Mouse (Mus musculus) liver, embryonic 16.5 days (tissue): ENCODE results near the gene Fam110a. TPM values are rescaled to one million over a fixed set of nuclear protein-coding genes. Genes with fewer than 3 reads are reported as not detected.

ENCODE experiments used
- ATAC-seq: fragments of 200-750 bp; cut with Nextera tagmentation; 2 replicates; pipeline ENCODE4 v1.8.0; 2017; ENCODE audit warnings: low read depth, mild to moderate bottlenecking, moderate number of reproducible peaks, moderate library complexity
- H3K27ac ChIP-seq: fragments of 300-500 bp; sonication (generic); 2 replicates; pipeline ENCODE4 v1.5.1; 2014; ENCODE audit warnings: mild to moderate bottlenecking, low read length
- H3K27me3 ChIP-seq: fragments of 300-500 bp; sonication (generic); 2 replicates; pipeline ENCODE4 v1.6.1; 2014; ENCODE audit warnings: low read depth, low read length, mixed read lengths; ENCODE audit not compliant: control insufficient read depth, insufficient read depth
- H3K36me3 ChIP-seq: fragments of 300-500 bp; sonication (generic); 2 replicates; pipeline ENCODE4 v1.6.1; 2014; ENCODE audit warnings: mild to moderate bottlenecking; ENCODE audit not compliant: control insufficient read depth, insufficient read depth
- H3K4me1 ChIP-seq: fragments of 300-500 bp; sonication (generic); 2 replicates; pipeline ENCODE4 v1.6.1; 2014; ENCODE audit warnings: low read depth, low read length, mixed read lengths; ENCODE audit not compliant: control insufficient read depth
- H3K4me2 ChIP-seq: fragments of 300-500 bp; sonication (generic); 2 replicates; pipeline ENCODE4 v1.6.1; 2014; ENCODE audit warnings: low read depth, low read length, mixed read lengths
- H3K4me3 ChIP-seq: fragments of 300-500 bp; sonication (generic); 2 replicates; pipeline ENCODE4 v1.5.1; 2014; ENCODE audit warnings: low read depth, mild to moderate bottlenecking, low read length
- H3K9ac ChIP-seq: fragments of 300-500 bp; sonication (generic); 2 replicates; pipeline ENCODE4 v1.6.1; 2014; ENCODE audit warnings: low read depth, low read length
- H3K9me3 ChIP-seq: fragments of 300-500 bp; sonication (generic); replicated peaks from 2 replicates; pipeline ENCODE4 v1.6.1; 2016; ENCODE audit warnings: low read length; ENCODE audit not compliant: control insufficient read depth
- WGBS: fragments of 180-500 bp; shearing (Covaris S2); extraction: QIAGEN DNeasy Blood & Tissue Kit; methylation state at CpG from one replicate; pipeline ENCODE4 v1.1.7; 2014; ENCODE audit not compliant: insufficient replicate concordance; 5-methylcytosine and 5-hydroxymethylcytosine counted together
- polyA plus RNA-seq: library from polyadenylated mRNA; unstranded; fragments of >200 nt; fragmentation: Nextera tagmentation; extraction: Ambion mirVana; gene quantifications from 2 replicates; pipeline ENCODE4 v1.2.1, GENCODE M21; 2015

Gene Fam110a
- polyA plus RNA-seq, 1 experiment from 2014 or later: 9.6 TPM

- Histone ChIP-seq H3K36me3 (no peaks in the 10 kb centered on the region), H3K27ac (0 out of 2 replicates have a peak overlapping the region, but pooled peaks have one; percentile 19), H3K4me3 (no peak overlapping the region), H3K9me3 (no peaks in the 10 kb centered on the region), H3K27me3 (no peaks in the 10 kb centered on the region), H3K4me1 (peaks cover 15% of the 10 kb centered on the region), H3K9ac (no peak overlapping the region), H3K4me2 (no peak overlapping the region)
- ATAC-seq: peak; percentile 76
- 46% methylated on average over 5 of the region's 5 CpGs for WGBS
Observed at GRCm38 (mm10) chr2:151959274-151959673, 20.7 kb downstream of the Fam110a start.

- H3K27me3 ChIP-seq: no peaks in the 10 kb centered on the region
- no peak overlapping the region for H3K9ac ChIP-seq
- H3K9me3 ChIP-seq: no peaks in the 10 kb centered on the region
- WGBS: 48% methylated on average over 4 of the region's 4 CpGs
- no peak overlapping the region for H3K27ac ChIP-seq
- H3K4me3 ChIP-seq: no peak overlapping the region
- ATAC-seq: no peak
- no peaks in the 10 kb centered on the region for H3K36me3 ChIP-seq
- H3K4me1 ChIP-seq: peaks cover 10% of the 10 kb centered on the region
- H3K4me2 ChIP-seq: no peak overlapping the region
Observed at GRCm38 (mm10) chr2:151956500-151957137, 23.4 kb downstream of the Fam110a start.

- no peak overlapping the region for H3K4me3 ChIP-seq
- no peaks in the 10 kb centered on the region for H3K9me3 ChIP-seq
- H3K27ac ChIP-seq: no peak overlapping the region
- no peak overlapping the region for H3K9ac ChIP-seq
- H3K36me3 ChIP-seq: no peaks in the 10 kb centered on the region
- H3K4me2 ChIP-seq: no peak overlapping the region
- 74% methylated on average over 8 of the region's 8 CpGs for WGBS
- ATAC-seq: no peak
- H3K27me3 ChIP-seq: no peaks in the 10 kb centered on the region
- peaks cover 5% of the 10 kb centered on the region for H3K4me1 ChIP-seq
Observed at GRCm38 (mm10) chr2:151953665-151954064, 26.4 kb downstream of the Fam110a start.

GRCm38 (mm10) chr2:151949082-151949774, 30.8 kb downstream of the Fam110a start:
- 45% methylated on average over 2 of the region's 2 CpGs for WGBS
- ATAC-seq: no peak
- H3K4me2 ChIP-seq: no peak overlapping the region

GRCm38 (mm10) chr2:151948311-151948710, 31.7 kb downstream of the Fam110a start:
- no peaks in the 10 kb centered on the region for H3K36me3 ChIP-seq
- H3K27me3 ChIP-seq: no peaks in the 10 kb centered on the region
- 66% methylated on average over 7 of the region's 7 CpGs for WGBS
- no peak overlapping the region for H3K9ac ChIP-seq
- no peaks in the 10 kb centered on the region for H3K9me3 ChIP-seq
- ATAC-seq: no peak
- H3K4me2 ChIP-seq: no peak overlapping the region
- H3K4me3 ChIP-seq: no peak overlapping the region
- no peaks in the 10 kb centered on the region for H3K4me1 ChIP-seq
- H3K27ac ChIP-seq: no peak overlapping the region

More at GRCm38 (mm10) chr2:151949082-151949774, 30.8 kb downstream of the Fam110a start:
- Histone ChIP-seq H3K4me1 (no peaks in the 10 kb centered on the region), H3K9me3 (no peaks in the 10 kb centered on the region), H3K27ac (no peak overlapping the region), H3K36me3 (no peaks in the 10 kb centered on the region), H3K27me3 (no peaks in the 10 kb centered on the region), H3K4me3 (no peak overlapping the region), H3K9ac (no peak overlapping the region)

GRCm38 (mm10) chr2:151947617-151948016, 32.4 kb downstream of the Fam110a start:
- H3K4me3 ChIP-seq: no peak overlapping the region
- H3K27me3 ChIP-seq: no peaks in the 10 kb centered on the region
- H3K9me3 ChIP-seq: no peaks in the 10 kb centered on the region
- no peaks in the 10 kb centered on the region for H3K36me3 ChIP-seq
- H3K9ac ChIP-seq: no peak overlapping the region
- ATAC-seq: no peak
- H3K27ac ChIP-seq: no peak overlapping the region
- H3K4me1 ChIP-seq: no peaks in the 10 kb centered on the region
- WGBS: 74% methylated on average over 2 of the region's 2 CpGs
- H3K4me2 ChIP-seq: no peak overlapping the region

GRCm38 (mm10) chr2:151944106-151944505, 35.9 kb downstream of the Fam110a start:
- Histone ChIP-seq H3K9ac (no peak overlapping the region), H3K4me1 (no peaks in the 10 kb centered on the region), H3K9me3 (no peaks in the 10 kb centered on the region), H3K27me3 (no peaks in the 10 kb centered on the region), H3K4me2 (no peak overlapping the region), H3K27ac (no peak overlapping the region), H3K4me3 (no peak overlapping the region), H3K36me3 (no peaks in the 10 kb centered on the region)
- ATAC-seq: no peak
- 35% methylated on average over 2 of the region's 2 CpGs for WGBS

GRCm38 (mm10) chr2:151941269-151941668, 38.8 kb downstream of the Fam110a start:
- Histone ChIP-seq H3K27ac (no peak overlapping the region), H3K27me3 (no peaks in the 10 kb centered on the region), H3K4me3 (no peak overlapping the region), H3K36me3 (no peaks in the 10 kb centered on the region), H3K9me3 (no peaks in the 10 kb centered on the region), H3K9ac (no peak overlapping the region), H3K4me1 (no peaks in the 10 kb centered on the region), H3K4me2 (no peak overlapping the region)
- ATAC-seq: 0 out of 2 replicates have a peak, but pooled peaks have one; percentile 37
- WGBS: 19% methylated on average over 2 of the region's 2 CpGs
